Mouse (Mus musculus) testis, adult 2 months (tissue): ENCODE measurements around the gene Dchs2. TPM values are rescaled to one million over a fixed set of nuclear protein-coding genes. Genes with fewer than 3 reads are reported as not detected.

Experiments used
- H3K27ac ChIP-seq: fragments of 200-500 bp; 2 replicates; pipeline ENCODE4 v1.5.1; 2012; ENCODE audit warnings: low read depth, low read length; ENCODE audit not compliant: control insufficient read depth, insufficient read depth
- H3K27me3 ChIP-seq: fragments of 200-500 bp; 2 replicates; pipeline ENCODE4 v1.6.1; 2012; ENCODE audit warnings: mild to moderate bottlenecking, low read length, moderate library complexity; ENCODE audit not compliant: control insufficient read depth, insufficient read depth
- H3K36me3 ChIP-seq: fragments of 200-500 bp; 2 replicates; pipeline ENCODE4 v1.6.1; 2012; ENCODE audit warnings: mild to moderate bottlenecking, low read length; ENCODE audit not compliant: control insufficient read depth, insufficient read depth
- H3K4me1 ChIP-seq: fragments of 200-500 bp; 2 replicates; pipeline ENCODE4 v1.6.1; 2012; ENCODE audit warnings: low read length; ENCODE audit not compliant: control insufficient read depth, insufficient read depth
- H3K4me3 ChIP-seq: fragments of 200-500 bp; 2 replicates; pipeline ENCODE4 v1.5.1; 2012; ENCODE audit warnings: low read depth, mild to moderate bottlenecking, low read length, moderate library complexity, mixed read lengths; ENCODE audit not compliant: control insufficient read depth
- CTCF ChIP-seq: fragments of 200-500 bp; IDR thresholded peaks from 2 replicates; pipeline ENCODE4 v1.5.1; 2012; ENCODE audit warnings: low read depth, mild to moderate bottlenecking, inconsistent platforms, low read length, moderate library complexity; ENCODE audit not compliant: control insufficient read depth, insufficient read depth, insufficient replicate concordance
- POLR2A ChIP-seq: fragments of 200-500 bp; IDR thresholded peaks from 2 replicates; pipeline ENCODE4 v1.6.1; 2012; ENCODE audit warnings: low read depth, mild to moderate bottlenecking, inconsistent platforms, low read length, moderate library complexity; ENCODE audit not compliant: control insufficient read depth
- polyA plus RNA-seq: library from polyadenylated mRNA; depleted of rRNA; stranded (reverse); fragments of >200 nt; gene quantifications from 2 replicates; pipeline ENCODE4 v1.2.3, GENCODE M21; 2012; rRNA removed

Gene Dchs2
- 0.01 and 0.02 TPM in 2 replicates for polyA plus RNA-seq

DNA sequence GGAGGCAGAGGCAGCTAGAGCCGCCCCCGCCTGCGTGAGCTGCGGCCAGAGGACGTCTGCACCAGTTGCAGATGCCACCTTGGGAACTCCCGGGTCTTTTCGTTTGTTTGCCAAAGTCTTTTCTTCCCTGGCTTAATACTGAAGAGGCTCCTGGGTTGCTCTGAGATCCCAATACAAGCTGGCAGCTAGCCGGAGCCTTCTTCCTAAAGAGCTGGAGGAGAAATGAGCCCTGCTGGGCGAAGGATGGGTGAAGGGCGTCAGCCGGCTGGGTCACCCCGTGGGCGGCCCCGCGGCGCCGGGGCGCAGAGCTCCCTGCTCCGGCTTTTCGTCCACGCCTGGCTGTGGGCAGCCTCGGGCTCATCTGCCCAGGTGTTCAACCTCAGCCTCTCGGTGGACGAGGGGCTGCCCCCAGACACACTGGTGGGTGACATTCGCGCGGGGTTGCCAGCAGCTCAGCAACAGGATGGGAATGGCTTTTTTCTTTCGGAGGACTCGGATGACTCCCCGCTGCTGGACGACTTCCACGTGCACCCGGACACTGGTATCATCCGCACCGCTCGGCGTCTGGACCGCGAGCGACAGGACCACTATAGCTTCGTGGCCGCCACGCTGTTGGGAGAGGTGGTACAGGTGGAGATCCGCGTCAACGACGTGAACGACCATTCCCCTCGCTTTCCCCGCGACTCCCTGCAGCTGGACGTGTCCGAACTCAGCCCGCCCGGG is at the start of gene Dchs2:
TSS of gene Dchs2 (plus strand) at position 223 of the 723 bp plus-strand sequence.
- Histone ChIP-seq H3K27me3 (no peaks in the 10 kb centered on the region), H3K4me1 (peaks cover 10% of the 10 kb centered on the region), H3K4me3 (peak within 1 kb of the TSS; percentile 2), H3K27ac (no peak within 1 kb of the TSS), H3K36me3 (no peaks in the 10 kb centered on the region)
- no peak for TF ChIP-seq CTCF
- TF ChIP-seq POLR2A, result no peak

DNA sequence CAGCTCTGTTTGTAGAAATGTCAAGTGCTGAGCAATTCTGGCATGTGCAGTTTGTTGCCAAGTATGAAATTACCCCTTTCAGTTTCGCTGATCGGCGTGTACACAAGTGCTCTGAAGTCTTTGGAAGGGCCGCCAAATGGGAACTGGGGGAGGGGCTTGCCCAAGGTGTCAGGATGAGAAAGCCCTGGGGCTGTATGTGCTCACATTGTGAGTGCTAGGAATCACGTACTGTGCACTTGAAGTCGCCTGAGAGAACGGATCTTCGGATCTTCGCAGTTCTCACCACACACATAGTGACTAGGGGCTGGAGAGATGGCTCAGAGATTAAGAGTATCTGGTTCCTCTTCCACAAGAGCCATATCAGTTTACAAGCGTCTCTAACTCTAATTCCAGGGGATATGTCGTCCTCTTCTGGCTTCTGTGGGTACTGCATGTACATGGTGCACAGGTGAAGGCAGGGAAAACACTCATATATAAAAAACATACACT is 47.1 kb upstream of the Dchs2 start:
- no peak overlapping the region for H3K27ac ChIP-seq
- TF ChIP-seq POLR2A (no peak), CTCF (peak; percentile 6; the same call in 1 of the 2 replicates)

DNA sequence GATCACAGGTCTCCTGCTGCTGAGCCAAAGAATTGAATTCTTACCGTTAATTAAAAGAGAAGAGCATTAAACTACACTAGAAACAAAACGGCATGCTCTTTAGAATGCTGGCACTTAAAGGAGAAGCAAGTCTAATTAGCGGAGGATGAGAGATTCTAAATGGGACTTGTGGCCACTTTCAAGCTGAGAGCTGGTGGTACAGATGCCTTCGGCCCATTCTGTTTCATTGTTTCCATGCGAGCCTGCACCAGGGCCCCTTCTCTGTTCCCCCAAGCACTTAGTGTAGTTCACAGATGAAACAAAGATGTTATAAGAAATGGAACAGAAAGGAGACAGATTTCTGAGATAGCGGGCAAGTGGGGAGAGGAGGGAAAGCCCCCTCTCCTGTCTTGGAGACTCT is 30.2 kb upstream of the Dchs2 start:
- H3K4me1 ChIP-seq, result peaks cover 2% of the 10 kb centered on the region; the same call in 1 of the 2 replicates
- no peak overlapping the region for H3K27ac ChIP-seq
- no peak overlapping the region for H3K4me3 ChIP-seq
- TF ChIP-seq POLR2A (no peak), CTCF (no peak)
- no peaks in the 10 kb centered on the region for H3K36me3 ChIP-seq
- H3K27me3 ChIP-seq, result no peaks in the 10 kb centered on the region

More for the DNA sequence above, 47.1 kb upstream of the Dchs2 start:
- Histone ChIP-seq H3K4me3 (no peak overlapping the region), H3K36me3 (no peaks in the 10 kb centered on the region), H3K27me3 (no peaks in the 10 kb centered on the region), H3K4me1 (no peaks in the 10 kb centered on the region)

DNA sequence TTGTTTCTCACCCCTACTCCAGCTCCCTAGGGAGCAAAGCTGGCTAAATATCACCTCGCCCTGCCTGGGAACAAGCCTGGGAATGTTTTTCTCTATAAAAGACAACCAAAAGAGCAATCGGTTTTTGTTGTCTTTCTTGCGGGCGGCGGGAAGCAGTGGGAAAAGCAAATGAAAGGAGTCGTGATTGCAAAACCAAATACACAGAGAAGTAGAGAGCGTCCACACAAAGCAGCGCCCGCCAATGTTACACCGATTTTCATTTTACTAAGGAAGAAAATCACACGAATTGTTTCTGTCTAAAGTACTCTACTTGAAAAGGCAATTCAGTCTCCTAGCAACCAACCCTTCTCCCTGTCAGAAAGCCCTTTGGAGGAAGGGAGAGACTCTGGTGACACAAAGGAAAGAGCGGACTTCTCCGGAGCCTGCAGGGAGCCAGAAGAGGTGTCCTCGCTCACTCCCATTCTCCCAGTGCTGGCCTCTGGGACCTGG is 29.2 kb upstream of the Dchs2 start:
- H3K4me3 ChIP-seq, result no peak overlapping the region
- no peak overlapping the region for H3K27ac ChIP-seq
- H3K36me3 ChIP-seq, result no peaks in the 10 kb centered on the region
- TF ChIP-seq CTCF (no peak), POLR2A (no peak)
- no peaks in the 10 kb centered on the region for H3K27me3 ChIP-seq
- H3K4me1 ChIP-seq, result peaks cover 2% of the 10 kb centered on the region; the same call in 1 of the 2 replicates

DNA sequence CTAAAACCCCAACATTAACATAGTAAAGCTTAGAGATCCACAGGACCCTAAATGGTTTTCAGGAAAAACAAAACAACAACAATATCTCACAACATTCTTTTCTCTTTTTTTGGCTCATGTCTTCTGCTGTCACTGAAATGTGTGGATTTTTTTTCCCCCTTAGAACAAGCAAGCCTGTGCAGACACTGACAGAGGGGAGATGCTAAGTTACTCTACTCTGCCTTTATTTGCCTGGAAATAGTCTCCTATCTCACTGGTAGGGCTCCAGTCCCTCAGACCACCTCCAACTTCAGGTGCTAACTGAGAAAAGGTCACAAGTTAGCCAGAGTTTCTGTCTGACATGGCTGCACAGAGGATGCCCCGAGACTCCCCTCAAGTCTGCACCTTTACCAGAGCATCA is 28.6 kb upstream of the Dchs2 start:
- TF ChIP-seq POLR2A (no peak), CTCF (no peak)
- no peaks in the 10 kb centered on the region for H3K27me3 ChIP-seq
- H3K4me3 ChIP-seq, result no peak overlapping the region
- H3K36me3 ChIP-seq, result no peaks in the 10 kb centered on the region
- peaks cover 2% of the 10 kb centered on the region; the same call in 1 of the 2 replicates for H3K4me1 ChIP-seq
- H3K27ac ChIP-seq, result no peak overlapping the region

DNA sequence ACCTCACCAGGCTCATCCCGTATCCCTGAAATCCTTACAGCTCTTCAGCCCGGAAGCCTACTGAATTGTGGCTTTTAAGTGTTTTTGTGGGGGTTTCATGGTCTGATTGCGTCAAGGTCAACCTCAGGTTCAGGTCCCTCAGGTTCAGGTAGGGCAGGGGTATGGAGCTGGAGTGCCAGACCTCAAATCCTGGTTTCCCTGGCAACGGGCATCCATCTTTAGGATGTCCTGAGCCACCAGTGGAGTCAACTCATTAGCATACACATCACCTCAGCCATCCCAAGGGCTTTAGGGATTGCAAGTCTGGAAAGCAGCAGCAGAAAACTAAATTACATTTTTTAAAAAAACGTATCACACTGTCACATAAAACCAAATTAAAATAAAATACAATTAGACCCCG is 28.1 kb upstream of the Dchs2 start:
- H3K27ac ChIP-seq, result no peak overlapping the region

DNA sequence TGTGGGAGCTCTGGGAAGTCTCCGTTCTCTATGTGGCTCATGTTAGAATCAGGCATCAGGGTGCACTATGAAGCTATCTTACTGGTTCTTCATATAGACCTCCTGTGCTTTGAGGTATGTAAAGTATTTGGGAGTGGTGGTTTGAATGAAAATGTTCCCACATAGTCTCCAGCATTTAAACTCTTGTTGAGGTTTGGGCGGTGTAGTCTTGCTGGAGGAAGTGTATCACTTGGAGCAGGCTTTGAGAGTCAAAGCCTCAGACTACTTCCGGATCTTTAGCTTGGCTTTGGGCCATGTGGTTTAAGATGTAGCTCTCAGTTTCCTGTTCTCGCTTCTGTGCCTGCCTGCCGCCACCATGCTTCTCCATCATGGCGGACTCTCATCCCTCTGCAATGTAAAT is 25.5 kb upstream of the Dchs2 start:
- Histone ChIP-seq H3K36me3 (no peaks in the 10 kb centered on the region), H3K27me3 (no peaks in the 10 kb centered on the region), H3K27ac (no peak overlapping the region), H3K4me3 (no peak overlapping the region), H3K4me1 (peaks cover 2% of the 10 kb centered on the region; the same call in 1 of the 2 replicates)
- no peak for TF ChIP-seq CTCF

More for the DNA sequence above, 28.1 kb upstream of the Dchs2 start:
- Histone ChIP-seq H3K4me3 (no peak overlapping the region), H3K4me1 (peaks cover 2% of the 10 kb centered on the region; the same call in 1 of the 2 replicates), H3K36me3 (no peaks in the 10 kb centered on the region), H3K27me3 (no peaks in the 10 kb centered on the region)
- TF ChIP-seq CTCF, result no peak
